Mouse (Mus musculus): ENCODE measurements around the gene Ifnk.

- TF ChIP-seq CTCF (IDR thresholded peaks at IDR 0.05; ENCODE audit: low read depth) (no peak), EP300 (IDR thresholded peaks at IDR 0.05; ENCODE audit: low read depth) (no peak)
Observed at GRCm38 (mm10) chr4:35148326-35148725, 3.5 kb upstream of the Ifnk start.
